Mouse (Mus musculus) stomach, postnatal 0 days (tissue): Measurements from ENCODE around the gene Cdc42ep1. TPM values are rescaled to one million over a fixed set of nuclear protein-coding genes. Genes with fewer than 3 reads are reported as not detected.
"Not testable (repeated sequence)": the region's sequence is repeated elsewhere in the genome, so short reads cannot be mapped to it uniquely, and the experiment has no call there.

Experiments used
- ATAC-seq: fragments of 200-750 bp; cut with Nextera tagmentation; 2 replicates; pipeline ENCODE4 v1.8.0; 2017; ENCODE audit not compliant: low FRiP score, low TSS enrichment
- DNase-seq: peaks from one replicate; pipeline ENCODE4 v3.0.0-alpha.2; 2016; ENCODE audit warnings: low spot score
- H3K27ac ChIP-seq: fragments of 300-500 bp; sonication (generic); replicated peaks from 2 replicates; pipeline ENCODE4 v1.5.1; 2014; ENCODE audit warnings: mild to moderate bottlenecking, control low read depth
- H3K27me3 ChIP-seq: fragments of 300-500 bp; sonication (generic); 2 replicates; pipeline ENCODE4 v1.6.1; 2014; ENCODE audit warnings: low read length; ENCODE audit not compliant: control insufficient read depth, insufficient read depth
- H3K36me3 ChIP-seq: fragments of 300-500 bp; sonication (generic); 2 replicates; pipeline ENCODE4 v1.6.1; 2014; ENCODE audit warnings: low read length, mixed read lengths; ENCODE audit not compliant: control insufficient read depth, insufficient read depth
- H3K4me1 ChIP-seq: fragments of 300-500 bp; sonication (generic); replicated peaks from 2 replicates; pipeline ENCODE4 v1.6.1; 2014; ENCODE audit warnings: antibody characterized with exemption; ENCODE audit not compliant: control insufficient read depth, insufficient read depth
- H3K4me2 ChIP-seq: fragments of 300-500 bp; sonication (generic); replicated peaks from 2 replicates; pipeline ENCODE4 v1.6.1; 2014; ENCODE audit warnings: low read depth, mild to moderate bottlenecking, control low read depth, moderate library complexity
- H3K4me3 ChIP-seq: fragments of 300-500 bp; sonication (generic); 2 replicates; pipeline ENCODE4 v1.5.1; 2014; ENCODE audit warnings: low read depth, low read length, control low read depth
- H3K9ac ChIP-seq: fragments of 300-500 bp; sonication (generic); 2 replicates; pipeline ENCODE4 v1.6.1; 2014; ENCODE audit warnings: mild to moderate bottlenecking, low read length, control low read depth, mixed read lengths
- H3K9me3 ChIP-seq: fragments of 300-500 bp; sonication (generic); 2 replicates; pipeline ENCODE4 v1.6.1; 2016; ENCODE audit warnings: low read length; ENCODE audit not compliant: control insufficient read depth
- CTCF ChIP-seq: IDR thresholded peaks from 2 replicates; pipeline ENCODE4 v1.5.1; 2016; ENCODE audit warnings: antibody characterized with exemption, low read depth, mild to moderate bottlenecking, moderate library complexity
- EP300 ChIP-seq: optimal IDR thresholded peaks from 2 replicates; pipeline ENCODE3; 2016; ENCODE audit warnings: antibody characterized with exemption
- WGBS: fragments of 180-500 bp; shearing (Covaris S2); extraction: QIAGEN DNeasy Blood & Tissue Kit; methylation state at CpG from one replicate; pipeline ENCODE4 v1.1.7; 2014; 5-methylcytosine and 5-hydroxymethylcytosine counted together
- polyA plus RNA-seq: library from polyadenylated mRNA; unstranded; fragments of >200 nt; fragmentation: Nextera tagmentation; extraction: Ambion mirVana; gene quantifications from 2 replicates; pipeline ENCODE4 v1.2.1, GENCODE M21; 2015

Gene Cdc42ep1
- polyA plus RNA-seq, 1 experiment from 2014 or later: 37.7 TPM

GRCm38 (mm10) chr15:78846352-78846751, 3.9 kb downstream of the Cdc42ep1 start:
- Histone ChIP-seq H3K9ac (peak overlapping the region; percentile 45; the same call in 1 of the 2 replicates), H3K4me1 (peaks cover 15% of the 10 kb centered on the region), H3K36me3 (peaks cover 9% of the 10 kb centered on the region; the same call in 1 of the 2 replicates), H3K27ac (peak overlapping the region; percentile 98), H3K4me2 (0 out of 2 replicates have a peak overlapping the region, but pooled peaks have one; percentile 17), H3K4me3 (no peak overlapping the region), H3K9me3 (no peaks in the 10 kb centered on the region), H3K27me3 (no peaks in the 10 kb centered on the region)
- WGBS: 69% methylated on average over 8 of the region's 8 CpGs
- no peak for ATAC-seq
- no peak for DNase-seq
- TF ChIP-seq CTCF: no peak
- no peak for TF ChIP-seq EP300

- H3K4me1 ChIP-seq: peaks cover 14% of the 10 kb centered on the region; the same call in 1 of the 2 replicates
Observed at GRCm38 (mm10) chr15:78846805-78847204, 4.4 kb downstream of the Cdc42ep1 start.

GRCm38 (mm10) chr15:78848467-78848866, 6.0 kb downstream of the Cdc42ep1 start:
- no peak overlapping the region for H3K9ac ChIP-seq
- peak overlapping the region; percentile 89; the same call in 1 of the 2 replicates for H3K27ac ChIP-seq
- no peaks in the 10 kb centered on the region for H3K27me3 ChIP-seq
- H3K9me3 ChIP-seq: no peaks in the 10 kb centered on the region
- 20% methylated on average over 5 of the region's 5 CpGs for WGBS
- H3K4me2 ChIP-seq: no peak overlapping the region
- peaks cover 9% of the 10 kb centered on the region; the same call in 1 of the 2 replicates for H3K36me3 ChIP-seq
- ATAC-seq (no peak), DNase-seq (peak; percentile 94)
- TF ChIP-seq EP300 (no peak), CTCF (peak; percentile 97)
- H3K4me3 ChIP-seq: no peak overlapping the region
- H3K4me1 ChIP-seq: peaks cover 13% of the 10 kb centered on the region; the same call in 1 of the 2 replicates

More at GRCm38 (mm10) chr15:78846805-78847204, 4.4 kb downstream of the Cdc42ep1 start:
- not testable (repeated sequence) for H3K9me3 ChIP-seq, H3K4me3 ChIP-seq, ATAC-seq, H3K4me2 ChIP-seq, DNase-seq, H3K9ac ChIP-seq, H3K27me3 ChIP-seq, H3K36me3 ChIP-seq
- peak overlapping the region; percentile 98; the same call in 1 of the 2 replicates for H3K27ac ChIP-seq
- 67% methylated on average over 7 of the region's 7 CpGs for WGBS

- TF ChIP-seq CTCF (no peak), EP300 (no peak)
- no peak for ATAC-seq
- Histone ChIP-seq H3K4me3 (no peak overlapping the region), H3K27me3 (no peaks in the 10 kb centered on the region), H3K4me1 (peaks cover 11% of the 10 kb centered on the region; the same call in 1 of the 2 replicates), H3K9ac (peak overlapping the region; percentile 31; the same call in 1 of the 2 replicates), H3K4me2 (no peak overlapping the region), H3K36me3 (peaks cover 9% of the 10 kb centered on the region; the same call in 1 of the 2 replicates), H3K9me3 (no peaks in the 10 kb centered on the region), H3K27ac (peak overlapping the region; percentile 89)
- WGBS: 68% methylated on average over 12 of the region's 12 CpGs
- no peak for DNase-seq
Observed at GRCm38 (mm10) chr15:78849485-78849884, 7.1 kb downstream of the Cdc42ep1 start.

- ATAC-seq (peak; percentile 56), DNase-seq (peak; percentile 88)
- Histone ChIP-seq H3K27me3 (no peaks in the 10 kb centered on the region), H3K4me3 (no peak overlapping the region), H3K9ac (peak overlapping the region; percentile 31; the same call in 1 of the 2 replicates), H3K27ac (peak overlapping the region; percentile 89), H3K36me3 (peaks cover 9% of the 10 kb centered on the region; the same call in 1 of the 2 replicates), H3K4me2 (no peak overlapping the region), H3K4me1 (peaks cover 10% of the 10 kb centered on the region; the same call in 1 of the 2 replicates), H3K9me3 (no peaks in the 10 kb centered on the region)
- TF ChIP-seq EP300: peak; percentile 43
- no peak for TF ChIP-seq CTCF
- 48% methylated on average over 15 of the region's 15 CpGs for WGBS
Observed at GRCm38 (mm10) chr15:78850059-78850824, 7.8 kb downstream of the Cdc42ep1 start.

- ATAC-seq (no peak), DNase-seq (peak; percentile 45)
- WGBS: 53% methylated on average over 6 of the region's 6 CpGs
- Histone ChIP-seq H3K4me3 (no peak overlapping the region), H3K4me2 (no peak overlapping the region), H3K27ac (peak overlapping the region; percentile 89), H3K9ac (no peak overlapping the region), H3K36me3 (peaks cover 9% of the 10 kb centered on the region; the same call in 1 of the 2 replicates), H3K4me1 (peaks cover 4% of the 10 kb centered on the region; the same call in 1 of the 2 replicates), H3K27me3 (no peaks in the 10 kb centered on the region), H3K9me3 (no peaks in the 10 kb centered on the region)
- TF ChIP-seq CTCF (no peak), EP300 (no peak)
Observed at GRCm38 (mm10) chr15:78850944-78851343, 8.5 kb downstream of the Cdc42ep1 start.
